Mouse (Mus musculus) T-cell, adult 2 months (primary cell): Measurements from ENCODE around the gene Pigz.
A peak's percentile ranks its signal among the peaks of the same experiment; 100 is the strongest.
"Not testable (repeated sequence)": the region's sequence is repeated elsewhere in the genome, so short reads cannot be mapped to it uniquely, and the experiment has no call there.

Source experiments
- DNase-seq: peaks from one replicate; pipeline ENCODE4 v3.0.0; 2022; ENCODE audit warnings: low spot score

Gene Pigz

DNA sequence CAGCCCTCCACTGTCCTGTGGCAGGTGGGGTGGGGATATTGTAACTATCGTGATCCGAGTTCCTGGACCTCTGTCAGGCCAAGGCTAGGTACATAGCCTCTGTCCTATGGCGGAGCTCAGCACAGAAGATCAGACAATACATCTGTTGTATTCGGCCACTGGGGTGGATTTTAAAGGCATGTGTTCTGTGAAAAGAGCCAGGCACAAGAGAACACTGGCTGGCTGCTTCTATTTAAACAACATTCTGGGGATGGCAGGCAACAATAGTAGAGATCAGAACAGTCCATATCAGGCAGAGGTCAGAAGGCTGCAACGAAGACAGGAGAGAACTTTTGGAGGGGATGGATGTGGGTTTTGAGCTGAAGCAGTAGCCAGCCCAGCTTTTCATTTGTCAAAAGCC, 1.4 kb upstream of the Pigz start:
- no peak for DNase-seq

DNA sequence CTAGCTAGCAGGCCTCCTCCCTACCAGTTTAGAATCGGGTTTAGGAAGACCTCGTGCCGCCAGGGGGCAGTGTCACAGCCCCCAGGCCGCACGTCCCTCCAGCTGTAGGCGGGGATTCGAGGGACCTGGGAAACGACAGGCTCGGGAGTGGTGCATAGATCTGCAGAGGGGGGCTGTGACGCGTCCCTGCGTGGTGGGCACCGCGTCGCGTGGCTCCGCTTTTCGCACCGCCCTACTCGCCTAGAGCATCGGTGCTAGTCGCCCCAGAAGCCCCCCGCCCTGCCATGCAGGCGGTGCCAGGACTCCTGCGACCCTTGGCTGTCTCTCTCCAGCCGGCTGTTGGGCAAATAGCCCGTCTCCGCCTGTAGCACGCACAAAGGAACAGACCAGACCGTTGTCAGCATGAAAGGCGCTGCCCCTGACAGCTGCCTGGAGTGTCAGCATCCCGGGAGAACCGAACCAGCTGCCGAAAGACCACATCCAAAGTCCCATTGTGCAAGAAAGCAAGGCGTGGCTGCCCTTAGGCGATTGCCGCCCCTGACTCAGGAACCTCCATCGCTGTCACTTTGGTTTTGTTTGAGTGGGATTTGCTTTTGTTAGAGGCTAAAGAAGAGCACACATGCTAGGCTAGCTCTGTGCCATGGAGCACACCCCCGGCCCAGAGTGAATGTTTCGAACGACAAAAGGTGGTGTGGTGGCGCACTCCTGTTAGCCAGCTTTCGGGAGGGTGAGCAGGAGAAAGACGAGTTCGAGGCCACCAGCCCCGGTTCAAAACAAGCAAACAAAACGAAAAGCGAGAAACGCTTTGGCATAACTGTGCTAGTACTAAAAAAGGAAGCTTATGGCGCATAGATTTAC, 582 bp upstream of the Pigz start:
- DNase-seq = peak; percentile 76

DNA sequence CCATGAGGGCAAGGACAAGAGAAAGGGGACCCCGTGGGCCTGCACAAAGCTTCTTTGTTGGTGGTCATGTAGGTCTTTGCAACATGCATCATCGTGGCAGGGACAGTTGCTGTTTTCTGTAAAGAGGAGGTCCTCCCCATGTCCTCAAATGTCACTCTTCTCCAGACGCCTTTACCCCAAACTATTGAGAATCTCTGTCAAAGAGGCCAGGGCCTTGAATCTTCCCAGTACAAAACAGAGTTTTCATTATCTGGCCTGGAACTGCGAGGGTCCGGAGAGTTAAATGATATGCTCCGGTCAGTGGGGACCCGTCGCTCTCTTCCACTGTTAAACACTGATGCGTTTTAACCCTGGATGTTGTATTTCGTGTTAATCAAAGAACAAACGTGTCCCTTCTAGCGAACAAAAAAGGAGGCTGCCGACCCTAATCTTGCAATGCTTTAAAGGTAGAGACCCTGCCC, 929 bp downstream of the Pigz start:
- no peak for DNase-seq

DNA sequence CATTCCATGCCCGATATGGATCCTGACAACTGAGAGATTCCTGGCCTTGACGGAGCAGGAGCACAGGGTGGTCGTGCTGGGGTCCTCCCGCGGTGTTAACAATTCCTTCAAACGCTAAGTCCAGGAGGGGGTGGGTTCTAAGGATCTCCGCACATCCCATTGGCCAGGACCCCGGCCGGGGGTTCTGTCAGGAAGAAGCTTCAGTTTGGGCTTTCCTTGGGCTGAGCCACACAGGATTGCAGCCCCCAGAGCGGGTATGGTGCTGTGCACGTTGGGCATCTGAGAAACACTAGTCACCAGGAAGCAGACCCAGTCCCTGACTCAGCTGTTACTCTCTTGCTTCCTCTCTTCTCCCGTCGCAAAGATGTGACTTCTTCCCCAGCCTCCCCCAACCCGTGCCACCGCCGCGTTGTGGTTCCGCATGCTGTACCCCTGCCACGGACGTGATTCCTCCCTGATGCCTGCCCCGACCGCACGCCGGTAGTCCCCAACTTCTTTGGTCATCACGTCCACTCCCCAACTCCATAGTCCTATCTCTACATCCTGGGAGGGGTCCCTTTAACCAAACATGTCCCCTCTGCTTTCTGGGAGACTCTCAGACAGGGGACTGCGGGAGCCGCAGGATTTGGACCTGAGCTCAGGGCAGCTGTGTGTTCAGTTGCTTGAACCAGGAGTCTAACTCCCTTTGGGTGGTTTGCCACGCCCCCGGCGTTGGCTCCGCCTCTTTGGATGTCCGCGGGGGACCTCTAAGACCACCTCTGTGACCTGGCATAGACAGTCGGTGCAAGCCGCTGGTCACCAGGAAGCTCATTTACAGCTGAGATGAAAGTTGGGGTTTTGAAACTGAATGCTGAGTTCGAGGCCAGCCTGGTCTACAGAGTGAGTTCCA, 1.7 kb downstream of the Pigz start:
- peak; percentile 15 for DNase-seq

DNA sequence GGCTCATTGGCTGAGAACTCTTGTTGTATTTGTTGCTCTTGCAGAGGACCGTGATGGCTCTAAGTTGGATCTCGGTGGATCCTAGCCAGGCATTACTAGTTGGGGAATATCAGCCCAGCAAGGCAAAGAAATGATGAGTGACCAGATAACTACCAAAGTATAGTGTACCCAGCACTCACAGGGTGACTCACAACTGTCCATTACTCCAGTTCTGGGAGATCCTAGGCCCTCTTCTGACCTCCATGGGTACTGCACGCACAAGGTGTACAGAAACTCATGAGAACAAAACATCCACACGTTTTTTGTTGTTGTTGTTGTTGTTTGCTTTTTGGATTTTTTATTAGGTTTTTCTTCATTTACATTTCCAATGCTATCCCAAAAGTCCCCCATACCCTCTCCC, 2.9 kb downstream of the Pigz start:
- DNase-seq = no peak

DNA sequence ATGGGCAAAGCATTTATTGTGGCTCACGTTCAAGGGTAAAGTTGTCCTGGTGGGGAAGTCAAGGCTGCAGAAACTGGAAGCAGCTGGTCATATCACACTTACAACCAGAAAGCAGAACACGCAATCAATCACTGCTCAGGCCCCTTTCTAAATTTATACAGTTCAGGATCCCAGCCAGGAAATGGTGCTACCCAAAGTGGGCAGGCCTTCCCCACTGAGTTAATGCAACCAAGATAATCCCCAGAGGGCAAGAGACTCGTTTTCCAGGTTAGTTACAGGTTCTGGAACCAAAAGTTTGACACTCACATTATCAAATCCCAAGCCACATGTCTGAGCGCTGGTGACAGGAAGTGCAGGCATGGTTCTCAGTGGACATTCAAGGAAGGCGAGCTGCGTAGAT, 5.2 kb downstream of the Pigz start:
- no peak for DNase-seq

DNA sequence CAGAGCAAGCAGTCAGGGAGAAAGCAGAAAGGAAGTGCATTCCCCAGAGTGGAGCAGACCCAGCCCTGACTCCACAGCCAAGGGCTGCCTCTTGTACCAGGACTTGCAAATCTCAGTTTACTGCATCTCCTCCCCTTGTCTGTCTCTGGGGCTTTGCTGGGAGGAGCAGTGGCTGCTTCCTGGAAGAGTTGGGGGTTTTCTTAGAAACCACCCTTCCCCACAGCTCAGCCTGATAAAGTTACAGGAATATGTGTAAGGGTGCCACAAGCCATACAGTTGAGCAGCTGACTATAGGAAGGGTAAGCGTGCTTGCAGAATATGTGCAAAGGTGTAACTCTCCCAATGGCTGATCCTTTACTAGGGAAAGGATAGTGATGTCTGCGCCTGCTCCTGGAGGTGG, 6.9 kb downstream of the Pigz start:
- DNase-seq = no peak

DNA sequence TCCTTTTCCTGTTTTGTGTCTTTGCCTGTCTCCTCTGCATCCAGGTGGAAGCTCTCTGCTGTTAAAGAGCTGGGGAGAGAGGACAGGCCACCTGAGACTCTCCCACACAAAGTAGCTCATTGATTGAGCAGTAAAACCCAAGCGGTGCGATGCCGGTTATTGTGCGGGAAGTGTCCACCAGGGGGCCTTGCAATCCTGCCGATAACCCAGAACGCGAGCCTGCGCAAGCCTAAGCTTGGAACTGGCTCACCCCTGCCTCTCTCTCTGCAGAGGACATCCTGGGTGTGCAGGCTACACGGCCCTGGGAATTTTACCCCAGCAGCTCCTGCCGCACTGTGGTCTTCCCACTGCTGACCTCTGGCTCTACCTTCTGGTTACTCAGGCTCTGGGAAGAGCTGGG, 10.3 kb downstream of the Pigz start:
- peak; percentile 74 for DNase-seq

DNA sequence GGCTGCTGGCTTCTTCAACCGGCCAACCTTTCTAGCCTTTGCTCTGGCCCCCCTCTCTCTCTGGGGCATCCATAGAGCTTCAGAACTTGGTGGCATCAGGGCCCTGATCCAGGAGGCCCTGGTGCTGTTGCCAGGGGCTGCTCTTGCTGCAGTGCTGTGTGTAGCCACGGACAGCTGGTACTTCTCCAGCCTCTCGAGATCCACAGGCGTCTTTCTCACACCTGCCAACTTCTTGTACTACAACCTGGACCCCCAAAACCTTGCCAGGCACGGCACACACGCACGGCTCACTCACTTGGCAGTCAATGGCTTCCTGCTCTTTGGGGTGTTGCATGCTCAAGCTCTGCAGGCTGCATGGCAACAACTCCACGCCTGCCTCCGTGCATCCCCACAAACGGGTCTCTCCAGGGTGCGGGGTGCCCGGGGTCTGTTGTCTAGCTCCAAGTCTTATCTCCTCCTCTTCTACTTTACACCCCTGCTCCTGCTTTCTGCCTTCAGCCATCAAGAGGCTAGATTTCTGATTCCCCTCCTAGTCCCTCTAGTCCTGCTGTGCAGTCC, 11.1 kb downstream of the Pigz start:
- DNase-seq = no peak

DNA sequence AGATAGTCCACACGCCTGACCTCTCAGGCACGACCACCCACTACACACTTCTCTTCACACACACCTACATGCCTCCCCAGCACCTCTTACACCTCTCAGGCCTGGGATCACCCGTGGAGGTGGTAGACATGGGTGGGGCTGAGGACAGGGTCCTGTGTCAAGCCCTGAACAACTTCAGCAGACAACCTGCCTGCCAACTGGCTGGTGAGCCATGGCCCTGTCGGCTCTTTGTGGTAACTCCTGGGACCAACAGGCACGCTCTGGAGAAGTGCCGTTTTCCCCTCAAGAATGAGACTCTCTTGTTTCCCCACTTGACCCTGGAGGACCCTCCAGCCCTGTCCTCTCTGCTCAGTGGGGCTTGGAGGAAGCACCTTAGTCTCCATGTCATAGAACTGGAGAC, 11.7 kb downstream of the Pigz start:
- no peak for DNase-seq

DNA sequence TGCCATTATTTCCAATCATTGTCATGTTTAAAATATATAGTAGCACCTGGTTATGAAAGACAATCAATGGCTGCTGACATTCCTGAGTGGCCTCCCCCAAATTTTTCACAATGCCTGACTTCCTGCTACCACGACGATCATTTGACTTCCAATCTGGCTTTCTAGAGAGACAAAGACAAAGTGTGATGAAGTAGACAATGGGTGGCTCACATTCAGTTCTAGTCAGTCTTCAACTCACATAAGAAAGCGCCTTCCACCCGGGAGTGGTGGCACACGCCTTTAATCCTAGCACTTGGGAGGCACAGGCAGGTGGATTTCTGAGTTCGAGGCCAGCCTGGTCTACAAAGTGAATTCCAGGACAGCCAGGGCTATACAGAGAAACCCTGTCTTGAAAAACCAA, 12.3 kb downstream of the Pigz start:
- DNase-seq = not testable (repeated sequence)

DNA sequence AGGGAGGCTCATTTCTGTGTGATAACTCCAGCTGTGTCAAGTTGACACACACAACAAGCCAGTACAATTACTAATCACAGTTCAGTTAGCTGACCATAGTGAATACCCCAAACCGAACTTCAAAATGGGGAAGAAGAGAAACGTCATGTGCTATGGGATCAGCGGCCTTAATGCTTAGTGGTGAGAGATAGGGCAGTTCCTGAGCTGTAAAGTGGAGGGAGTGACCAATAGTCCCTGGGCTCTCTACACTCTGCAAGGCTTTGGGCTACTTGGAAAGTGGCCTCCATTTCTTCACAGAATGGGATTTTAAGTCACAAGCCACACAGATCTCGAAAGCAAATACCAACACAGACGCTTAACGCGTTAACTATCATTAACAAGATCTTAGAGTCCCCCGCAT, 13.7 kb downstream of the Pigz start:
- no peak for DNase-seq

DNA sequence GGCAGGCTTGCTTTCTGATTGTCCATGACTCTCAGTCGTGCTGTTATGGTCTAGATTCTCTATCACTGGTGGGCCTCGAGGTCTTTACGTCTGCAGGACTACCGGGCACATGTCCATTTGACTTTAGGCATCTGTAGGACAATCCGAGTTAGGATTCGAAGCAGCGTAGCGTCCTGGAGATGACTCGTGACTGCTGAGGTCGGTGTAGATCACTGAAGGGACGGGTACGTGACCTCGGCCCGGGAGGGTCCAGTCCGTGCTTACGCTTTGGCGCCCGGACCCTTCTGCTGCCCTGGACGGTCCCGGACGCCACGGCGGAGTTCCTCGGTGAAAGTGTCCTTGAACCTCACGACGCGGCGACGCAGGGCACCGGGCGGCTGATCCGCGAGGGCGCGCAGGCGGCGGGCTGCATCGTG, 14.3 kb downstream of the Pigz start:
- no peak for DNase-seq

DNA sequence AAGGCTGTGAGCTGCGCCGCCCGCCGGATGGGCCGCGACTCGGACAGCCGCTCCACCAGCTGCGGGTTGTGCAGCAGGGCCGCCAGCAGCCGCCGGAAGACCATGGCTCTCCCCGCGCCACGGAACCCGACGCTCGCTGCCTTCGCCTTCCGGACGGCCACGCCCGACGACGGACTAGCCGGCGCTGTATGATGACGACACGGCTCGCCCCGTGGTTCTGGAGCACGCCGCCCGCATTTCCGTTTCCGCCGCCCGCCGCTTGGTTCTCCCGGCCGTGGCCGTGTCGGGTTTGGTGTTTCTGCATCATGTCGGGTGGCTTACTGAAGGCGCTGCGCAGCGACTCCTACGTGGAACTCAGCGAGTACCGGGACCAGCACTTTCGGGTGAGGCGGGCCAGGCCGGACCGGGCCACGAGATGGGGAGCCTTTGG, 14.7 kb downstream of the Pigz start, which contains the start of the genes 0610012G03Rik and Ncbp2:
0610012G03Rik (minus strand) TSS at position 150 of the 430 bp plus-strand sequence.
Ncbp2 (plus strand) TSS at position 169 of the 430 bp plus-strand sequence.
- DNase-seq = peak; percentile 96

DNA sequence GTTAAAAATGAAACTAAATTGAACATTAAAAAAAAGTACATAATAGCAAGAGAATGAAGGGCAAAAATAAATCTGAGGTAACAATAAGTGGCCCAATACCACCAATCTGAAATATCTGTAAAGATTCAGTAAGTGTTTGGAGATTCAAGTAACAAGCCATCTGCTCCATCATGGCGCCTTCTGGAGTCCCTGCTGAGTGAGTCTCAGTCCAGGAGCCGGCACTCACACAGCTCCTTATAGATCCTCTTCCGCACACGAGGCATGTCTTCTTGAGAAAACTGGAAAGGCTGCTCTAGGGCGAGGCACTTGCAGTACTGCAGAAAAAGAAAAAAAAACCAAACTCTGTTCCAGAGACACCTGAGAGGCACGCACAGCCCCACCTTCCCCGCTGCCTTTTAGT, 29.6 kb downstream of the Pigz start:
- DNase-seq = no peak

DNA sequence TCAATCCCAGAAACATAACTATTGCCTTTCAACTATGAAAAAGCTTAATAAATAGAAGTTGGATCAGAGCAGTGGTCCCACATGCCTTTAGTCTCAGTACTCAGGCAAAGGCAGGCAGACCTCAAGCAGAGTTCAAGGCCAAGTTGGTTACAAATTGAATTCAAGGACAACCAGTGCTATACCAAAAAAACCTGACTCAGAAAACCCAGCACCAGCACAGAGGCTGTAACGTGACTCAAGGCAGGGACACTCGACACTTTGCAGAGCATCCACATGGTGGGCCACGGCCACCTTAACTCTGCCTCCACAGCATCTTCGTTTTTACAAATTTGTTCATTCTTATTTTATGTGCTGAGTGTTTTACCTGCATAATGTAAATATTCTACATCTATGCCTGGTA, 41.6 kb downstream of the Pigz start:
- DNase-seq = no peak

DNA sequence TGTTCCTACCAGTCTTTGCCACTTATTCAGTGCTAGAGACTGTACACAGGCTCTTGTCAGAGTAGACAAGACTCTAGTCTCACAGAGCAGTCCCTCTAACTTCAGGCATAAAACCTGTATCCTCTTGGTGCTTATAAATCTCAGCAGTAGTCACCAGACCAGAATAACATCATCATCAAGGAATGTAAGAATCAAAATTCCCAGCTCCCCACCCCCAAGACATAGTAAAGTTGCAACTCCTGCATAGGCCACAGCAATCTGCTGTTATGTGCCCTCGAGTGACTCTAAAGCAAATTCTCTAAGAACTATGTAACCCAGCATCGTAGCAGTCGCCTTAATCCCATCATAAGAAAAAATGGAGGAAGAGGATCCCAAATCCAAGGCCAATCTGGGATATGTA, 45.9 kb downstream of the Pigz start:
- DNase-seq = no peak

DNA sequence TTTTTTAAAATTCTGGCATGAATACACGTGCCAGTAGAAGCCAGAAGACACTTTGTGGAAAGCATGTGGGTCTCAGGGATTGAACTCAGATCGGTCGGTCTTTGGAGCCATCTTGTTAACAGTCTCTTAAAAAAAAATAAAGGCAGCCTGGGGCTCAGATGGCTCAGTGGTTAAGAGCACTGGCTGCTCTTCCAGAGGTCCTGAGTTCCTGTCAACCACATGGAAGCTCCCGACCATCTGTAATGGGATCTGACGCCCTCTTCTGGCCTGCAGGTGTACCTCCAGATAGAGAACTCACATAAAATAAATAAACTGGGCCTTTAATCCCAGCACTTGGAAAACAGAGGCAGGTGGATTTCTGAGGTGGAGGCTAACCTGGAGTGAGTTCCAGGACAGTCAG, 47.3 kb downstream of the Pigz start:
- DNase-seq = no peak

DNA sequence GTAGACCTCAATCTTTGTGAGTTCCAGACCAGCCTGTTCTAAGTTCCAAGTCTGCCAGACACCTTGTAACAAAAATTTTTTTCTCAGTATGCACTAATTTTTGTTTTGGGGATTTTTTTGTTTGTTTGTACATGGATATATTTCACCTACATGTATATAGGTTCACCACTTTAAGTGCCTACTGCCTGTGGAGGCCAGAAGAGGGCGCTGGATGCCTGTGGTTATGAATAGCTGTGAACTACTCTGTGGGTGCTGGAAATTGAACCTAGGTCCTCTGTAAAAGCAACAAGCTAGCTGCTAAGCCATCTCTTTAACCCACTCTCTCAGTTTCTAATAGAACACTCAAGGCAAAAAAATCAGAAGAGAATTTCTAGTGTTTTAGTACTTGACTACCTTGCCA, 58.4 kb downstream of the Pigz start:
- DNase-seq = no peak

DNA sequence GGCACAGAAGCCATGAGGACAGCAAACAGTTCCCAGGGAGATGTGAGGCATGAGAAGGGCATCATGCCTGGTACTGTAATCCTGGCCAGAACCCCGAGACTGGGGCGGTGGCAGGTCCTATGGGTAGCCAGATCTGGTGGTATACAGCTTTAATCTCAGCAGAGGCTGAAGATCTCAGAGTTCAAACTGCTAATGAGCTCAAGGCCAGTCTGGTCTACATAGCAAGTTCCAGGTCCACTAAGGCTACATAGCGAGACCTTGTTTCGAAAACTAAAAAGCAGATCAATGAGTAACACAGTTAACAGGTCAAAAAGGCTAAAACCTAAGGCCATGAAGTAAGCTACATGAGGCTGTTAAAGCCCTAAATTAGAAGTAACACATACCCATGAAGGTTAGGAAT, 59.5 kb downstream of the Pigz start:
- no peak for DNase-seq

DNA sequence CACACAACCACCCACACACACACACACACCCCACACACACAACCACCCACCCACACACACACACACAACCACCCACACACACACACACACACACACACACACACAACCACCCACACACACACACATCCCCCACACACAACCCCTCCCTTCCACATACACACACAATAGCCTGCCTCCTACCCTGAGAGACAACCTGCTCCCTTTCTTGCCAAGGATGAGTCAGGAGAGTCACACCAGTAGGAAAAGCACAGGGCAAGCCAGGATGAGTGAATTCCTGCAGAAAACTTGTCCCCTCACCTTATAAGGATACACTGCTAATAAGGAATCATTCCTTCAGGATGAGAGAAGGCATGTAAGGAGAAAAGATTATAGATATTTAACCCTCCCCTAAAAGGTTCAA, 60.3 kb downstream of the Pigz start:
- no peak for DNase-seq
